Mouse (Mus musculus): ENCODE data around the gene 2410004B18Rik.

- no peak for TF ChIP-seq CTCF (IDR thresholded peaks at IDR 0.05; ENCODE audit: insufficient read depth, low read length)
- TF ChIP-seq POLR2A (IDR thresholded peaks at IDR 0.05; ENCODE audit: borderline replicate concordance, extremely low read depth, low read depth, low read length), result no peak
Measured at GRCm38 (mm10) chr3:145913263-145913662, 24.6 kb upstream of the 2410004B18Rik start.

All from lung, adult 2 months (tissue).